Mouse (Mus musculus) E14TG2a.4 (cell line): ENCODE data around the gene Kiss1r.

Experiments
- CTCF ChIP-seq: conservative IDR thresholded peaks from 2 replicates; pipeline ENCODE4 v1.5.1; 2014; ENCODE audit warnings: low read length
- NANOG ChIP-seq: IDR thresholded peaks from 2 replicates; pipeline ENCODE4 v1.6.1; 2014; ENCODE audit warnings: borderline replicate concordance, low read length, mixed read lengths
- POU5F1 ChIP-seq: IDR thresholded peaks from 2 replicates; pipeline ENCODE4 v1.6.1; 2014; ENCODE audit warnings: low read length, borderline replicate concordance

GRCm38 (mm10) chr10:79940749-79941148, 24.0 kb downstream of the Kiss1r start:
- TF ChIP-seq NANOG (no peak), CTCF (no peak), POU5F1 (no peak)
